Mouse (Mus musculus) frontal cortex, adult 2 months (tissue): ENCODE measurements around the gene Sema4d. TPM values are rescaled to one million over a fixed set of nuclear protein-coding genes. Genes with fewer than 3 reads are reported as not detected.

ENCODE experiments used
- DNase-seq, 2 experiments: peaks; one replicate each; pipeline ENCODE4 v3.0.0; 2022; ENCODE audit warnings: low spot score in 1 of 2; ENCODE audit errors: extremely low spot score in 1 of 2
- polyA plus RNA-seq: library from polyadenylated mRNA; depleted of rRNA; stranded (reverse); fragments of >200 nt; gene quantifications from 2 replicates; pipeline ENCODE4 v1.2.3, GENCODE M21; 2012

Sema4d gene
- polyA plus RNA-seq, 1 experiment = 80.9 TPM

GRCm38 (mm10) chr13:51778983-51779962 lies 14.3 kb downstream of the Sema4d start:
- DNase-seq = peak in 1 of 2 experiments; percentile 49

- peak; percentile 69 to 70 for DNase-seq
These were observed 15.1 kb downstream of the Sema4d start for GRCm38 (mm10) chr13:51778351-51778982.

GRCm38 (mm10) chr13:51777738-51778274 lies 15.7 kb downstream of the Sema4d start:
- DNase-seq = peak in 1 of 2 experiments; percentile 64

GRCm38 (mm10) chr13:51777048-51777737 lies 16.4 kb downstream of the Sema4d start:
- peak in 1 of 2 experiments; percentile 73 for DNase-seq

GRCm38 (mm10) chr13:51776160-51776737 lies 17.3 kb downstream of the Sema4d start:
- DNase-seq = no peak

GRCm38 (mm10) chr13:51771802-51772206 lies 21.7 kb downstream of the Sema4d start:
- peak in 1 of 2 experiments; percentile 78 for DNase-seq

- DNase-seq = no peak
These were observed 22.7 kb downstream of the Sema4d start for GRCm38 (mm10) chr13:51770647-51771427.

- no peak for DNase-seq
These were observed 25.4 kb downstream of the Sema4d start for GRCm38 (mm10) chr13:51767991-51768761.

- no peak for DNase-seq
These were observed 26.0 kb downstream of the Sema4d start for GRCm38 (mm10) chr13:51767513-51767912.

GRCm38 (mm10) chr13:51766756-51767155 lies 26.8 kb downstream of the Sema4d start:
- no peak for DNase-seq

GRCm38 (mm10) chr13:51765369-51765768 lies 28.2 kb downstream of the Sema4d start:
- DNase-seq = no peak

- DNase-seq = no peak
These were observed 30.4 kb downstream of the Sema4d start for GRCm38 (mm10) chr13:51763019-51763698.

- DNase-seq = no peak
These were observed 32.2 kb downstream of the Sema4d start for GRCm38 (mm10) chr13:51761186-51761813.

GRCm38 (mm10) chr13:51759256-51759987 lies 34.1 kb downstream of the Sema4d start:
- no peak for DNase-seq

GRCm38 (mm10) chr13:51758428-51758827 lies 35.1 kb downstream of the Sema4d start:
- DNase-seq = no peak

- DNase-seq = no peak
These were observed 36.4 kb downstream of the Sema4d start for GRCm38 (mm10) chr13:51757099-51757498.

GRCm38 (mm10) chr13:51756563-51756962 lies 37.0 kb downstream of the Sema4d start:
- no peak for DNase-seq
